Mouse (Mus musculus) cerebellum, adult (tissue): ENCODE results near the gene Dusp14.

Source experiments
- ATAC-seq: cut with Nextera tagmentation; 2 replicates; pipeline ENCODE4 v1.9.2; 2017; ENCODE audit warnings: mild to moderate bottlenecking, moderate library complexity, mixed read lengths; ENCODE audit not compliant: insufficient number of reproducible peaks, low FRiP score, low TSS enrichment

Gene Dusp14

DNA sequence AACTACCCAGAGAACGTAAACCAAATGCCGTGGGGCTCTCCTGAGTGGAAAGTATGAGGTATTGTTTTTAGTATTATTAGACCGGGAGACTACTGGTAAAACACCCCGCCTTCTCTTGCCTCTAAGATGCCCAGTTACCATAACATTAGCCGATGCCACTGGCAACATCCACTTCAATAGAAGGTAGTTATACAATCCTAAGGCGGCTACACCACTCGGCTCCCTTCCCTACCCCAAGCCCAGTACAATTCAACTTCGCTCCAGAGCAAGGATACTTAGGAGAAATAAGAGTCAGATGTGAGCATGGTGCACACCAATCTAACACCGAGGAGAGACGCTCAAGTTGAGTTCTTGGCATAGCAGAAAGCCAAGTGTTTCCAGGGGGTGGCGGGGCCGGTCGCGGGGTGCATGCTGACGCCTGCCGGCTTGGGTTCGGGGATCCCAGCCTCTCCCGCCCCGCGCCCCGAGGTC, 1.3 kb downstream of the Dusp14 start:
- ATAC-seq = peak; percentile 12; the same call in 1 of the 2 replicates

GRCm38 (mm10) chr11:84066927-84067645, 2.0 kb downstream of the Dusp14 start:
- peak; percentile 77 for ATAC-seq

DNA sequence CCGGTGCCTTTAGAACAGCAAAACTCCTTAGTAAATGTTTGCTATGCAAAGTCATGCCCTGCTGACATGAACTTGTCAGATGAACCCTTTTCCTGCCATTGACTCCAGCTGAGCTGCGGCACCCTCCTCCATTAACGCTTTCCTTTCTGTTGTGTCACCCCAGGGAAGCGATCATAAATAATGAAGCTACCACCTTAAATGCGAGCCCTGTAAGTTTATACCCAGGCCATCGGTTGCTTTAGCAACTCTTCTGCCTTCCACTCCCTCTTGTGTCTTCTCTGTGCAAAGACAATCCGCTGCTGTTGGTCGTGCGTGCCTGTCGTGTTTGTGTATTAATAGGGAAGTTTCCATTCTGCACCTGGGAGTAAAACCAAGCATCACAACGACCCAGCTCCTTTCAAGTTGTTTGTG, 3.0 kb downstream of the Dusp14 start:
- ATAC-seq = no peak

DNA sequence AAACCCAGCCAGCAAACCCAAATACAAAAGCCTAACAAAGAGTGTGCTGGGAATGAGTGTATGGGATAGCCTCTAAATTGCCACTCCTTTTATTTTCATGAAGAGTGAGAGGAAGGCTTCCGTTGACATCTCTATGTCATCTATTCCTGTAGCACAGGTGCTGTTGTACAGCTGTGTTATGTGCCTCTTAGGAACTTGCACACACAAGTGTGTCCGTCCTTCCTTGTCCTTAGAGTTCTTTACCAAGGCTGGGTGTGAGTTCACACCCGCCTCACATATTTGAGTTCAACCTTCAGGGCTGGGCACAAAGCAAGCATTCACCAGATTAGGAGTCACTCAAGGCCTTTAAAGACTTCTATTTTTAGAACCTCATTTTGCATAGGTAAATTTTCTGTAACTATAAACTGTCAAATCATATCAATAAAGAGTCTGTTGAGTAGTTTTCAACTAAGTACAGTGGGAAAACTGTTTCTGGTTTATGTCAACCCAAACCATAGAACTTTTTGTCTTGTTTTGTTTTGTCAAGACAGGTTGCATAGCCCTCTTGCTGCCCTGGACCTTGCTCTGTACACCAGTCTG, 5.3 kb downstream of the Dusp14 start:
- no peak for ATAC-seq

DNA sequence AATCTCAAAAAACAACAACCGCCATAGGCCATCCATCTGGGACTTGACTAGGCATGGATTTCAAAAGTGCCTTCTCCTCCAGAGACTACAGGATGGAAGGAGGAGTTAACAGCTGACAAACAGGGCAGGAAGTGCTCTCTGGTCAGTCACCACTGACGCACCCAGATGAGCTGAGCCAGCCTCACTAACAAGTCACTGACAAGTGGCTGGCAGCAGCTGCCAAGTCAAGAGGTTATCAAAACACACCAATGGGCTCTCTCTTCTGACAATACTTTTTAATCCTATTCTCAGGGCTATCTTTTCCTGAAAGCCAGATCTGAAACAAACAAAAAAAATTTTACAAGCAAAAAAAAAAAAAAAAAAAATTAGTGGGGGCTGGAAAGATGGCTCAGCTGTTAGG, 6.3 kb downstream of the Dusp14 start:
- no peak for ATAC-seq

DNA sequence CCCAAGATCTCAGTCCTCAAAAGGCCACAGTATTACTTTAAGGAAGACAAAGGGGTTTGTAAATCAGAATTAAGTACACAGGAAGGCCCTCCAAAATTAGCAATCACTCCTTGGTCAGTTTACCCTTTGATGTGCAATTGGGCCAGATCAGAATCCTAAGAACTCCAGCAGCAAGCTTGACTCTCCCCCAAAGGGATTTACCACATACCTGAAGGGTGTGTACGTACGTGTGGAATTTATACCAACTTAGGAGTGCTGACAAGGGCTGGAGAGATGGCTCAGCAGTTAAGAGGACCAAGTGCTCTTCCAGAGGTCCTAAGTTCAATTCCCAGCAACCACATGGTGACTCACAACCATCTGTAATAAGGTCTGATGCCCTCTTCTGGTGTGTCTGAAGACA, 7.2 kb downstream of the Dusp14 start:
- no peak for ATAC-seq

DNA sequence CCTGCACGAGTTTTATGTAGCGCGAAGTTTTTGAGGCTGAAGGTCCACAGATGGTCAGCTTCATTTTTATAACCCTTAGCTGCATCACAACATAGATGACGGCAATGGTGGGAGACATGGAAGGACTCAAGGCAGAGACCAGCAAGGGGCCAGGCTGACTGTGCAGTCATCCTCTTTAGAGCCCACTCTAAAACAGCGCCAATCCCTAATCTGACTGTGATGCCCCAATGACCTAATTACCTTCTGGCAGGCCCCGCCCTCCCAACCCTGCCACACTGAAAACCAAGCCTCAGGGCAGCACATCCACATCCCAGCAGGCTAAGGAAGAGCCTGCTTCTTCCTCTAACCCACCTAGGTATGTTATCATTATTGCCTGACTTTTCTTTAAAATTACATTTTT, 8.4 kb downstream of the Dusp14 start:
- no peak for ATAC-seq

- ATAC-seq = no peak
Observed at GRCm38 (mm10) chr11:84059784-84060183, 9.3 kb downstream of the Dusp14 start.

GRCm38 (mm10) chr11:84057418-84057817, 11.6 kb downstream of the Dusp14 start:
- no peak for ATAC-seq

DNA sequence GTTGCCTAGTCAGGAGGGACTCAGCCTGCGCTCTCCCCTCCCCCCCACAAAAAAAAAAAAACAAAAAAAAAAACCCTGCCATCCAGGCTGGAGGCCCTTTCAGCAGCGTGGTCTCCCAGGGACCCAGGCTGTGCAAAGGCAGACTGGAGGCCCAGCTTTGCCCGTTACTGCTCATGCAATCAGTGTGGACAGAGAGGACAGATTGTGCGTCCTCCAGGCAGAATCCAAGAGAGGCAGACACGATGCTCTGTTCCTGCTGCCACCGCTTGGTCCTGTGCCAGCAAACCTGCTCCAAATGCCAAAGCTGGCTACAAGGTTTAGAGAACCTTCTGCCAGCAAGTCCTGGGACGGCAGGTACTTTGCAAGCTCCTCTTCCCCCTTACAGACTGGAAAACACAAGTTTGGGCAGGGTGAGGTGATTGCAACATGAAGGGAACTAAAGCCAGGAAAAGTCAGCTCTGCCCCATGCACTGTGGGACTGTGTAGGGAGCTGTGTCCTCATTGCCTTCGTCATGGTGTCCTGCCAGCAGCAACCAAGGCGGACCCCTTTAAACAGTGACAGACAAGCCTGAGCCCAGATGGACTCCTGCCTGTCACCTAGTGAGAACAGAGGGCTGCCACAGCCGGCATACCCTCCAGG, 15.4 kb downstream of the Dusp14 start:
- ATAC-seq = peak; percentile 92

DNA sequence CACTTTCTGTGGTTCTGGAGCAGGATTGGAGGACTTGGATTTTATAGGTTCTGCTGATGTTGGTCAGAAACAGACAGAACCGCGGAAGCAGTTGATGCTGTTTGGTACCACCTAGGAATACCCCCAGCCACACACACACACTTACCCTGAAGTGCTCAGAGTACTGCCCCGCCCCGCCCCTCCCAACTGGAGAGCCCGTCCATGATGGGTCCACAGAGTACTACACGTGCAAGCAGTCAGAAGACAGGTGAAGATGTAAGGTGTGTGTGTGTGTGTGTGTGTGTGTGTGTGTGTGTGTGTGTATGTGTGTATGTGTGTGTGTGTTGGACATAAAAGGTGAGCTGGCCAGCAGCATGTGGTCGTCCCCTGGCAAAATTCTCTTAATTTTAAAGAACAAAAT, 16.0 kb downstream of the Dusp14 start:
- ATAC-seq = no peak

- no peak for ATAC-seq
Observed at GRCm38 (mm10) chr11:84048411-84048810, 20.6 kb downstream of the Dusp14 start.

DNA sequence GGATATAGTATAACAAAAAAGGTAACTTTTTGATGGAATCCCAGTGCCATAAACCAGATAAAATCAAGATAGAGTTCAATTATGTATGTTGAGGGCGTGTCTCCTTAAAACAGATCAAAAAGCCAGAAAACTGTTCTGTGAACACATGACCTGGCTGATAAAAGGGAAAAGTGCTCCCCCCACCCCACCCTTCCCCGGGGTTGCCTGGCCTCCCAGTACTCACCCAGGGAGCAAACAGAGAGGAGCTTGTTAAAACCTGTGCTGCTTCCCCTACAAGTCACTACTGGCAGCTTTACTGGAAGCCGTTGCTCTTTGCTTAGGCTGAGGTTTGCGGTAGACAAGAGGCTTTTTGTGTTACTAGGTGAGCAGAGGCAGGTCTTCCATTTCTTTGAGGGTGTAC, 21.8 kb downstream of the Dusp14 start:
- ATAC-seq = no peak

DNA sequence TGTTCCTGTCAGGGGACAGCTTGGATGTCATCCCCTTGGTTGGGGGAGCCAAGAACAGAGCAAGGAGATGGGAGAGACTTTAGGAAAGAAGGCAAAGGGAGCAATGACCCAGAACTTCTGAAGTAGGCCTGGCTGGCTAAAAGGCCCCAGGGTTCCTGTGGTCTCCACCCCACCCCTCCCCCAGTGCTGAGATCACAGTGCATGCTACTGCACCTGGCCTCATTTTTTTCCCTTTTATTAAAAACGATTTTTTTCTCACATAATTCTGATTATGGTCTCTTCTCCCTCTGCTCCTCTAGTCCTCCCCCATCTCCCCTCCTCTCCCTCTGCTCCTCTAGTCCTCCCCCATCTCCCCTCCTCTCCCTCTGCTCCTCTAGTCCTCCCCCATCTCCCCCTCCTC, 24.1 kb downstream of the Dusp14 start:
- no peak for ATAC-seq

- no peak for ATAC-seq
Observed at GRCm38 (mm10) chr11:84042808-84043762, 26.0 kb downstream of the Dusp14 start.

DNA sequence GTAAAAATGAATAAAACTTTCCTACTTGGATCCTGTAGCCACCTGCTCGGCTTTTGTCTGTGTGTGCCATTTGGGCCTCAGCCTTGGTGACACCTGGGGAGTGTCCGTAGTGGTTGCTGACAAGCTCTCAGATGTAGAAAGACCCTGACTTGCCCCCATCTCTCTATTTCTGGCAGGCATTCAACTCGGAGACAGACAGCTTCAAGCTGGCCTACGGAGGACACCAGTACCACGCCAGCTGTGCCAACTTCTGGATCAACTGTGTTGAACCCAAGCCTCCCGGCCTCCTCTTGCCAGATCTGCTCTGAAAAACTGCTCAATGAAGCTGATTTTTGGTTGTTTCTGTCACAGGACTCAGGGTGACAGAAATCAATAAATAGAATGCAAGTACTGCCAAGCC, 28.4 kb downstream of the Dusp14 start:
- ATAC-seq = no peak

GRCm38 (mm10) chr11:84033671-84034070, 35.4 kb downstream of the Dusp14 start:
- no peak for ATAC-seq

- no peak for ATAC-seq
Observed at GRCm38 (mm10) chr11:84032559-84032958, 36.5 kb downstream of the Dusp14 start.

- no peak for ATAC-seq
Observed at GRCm38 (mm10) chr11:84031971-84032370, 37.1 kb downstream of the Dusp14 start.

- ATAC-seq = no peak
Observed at GRCm38 (mm10) chr11:84028271-84029028, 40.6 kb downstream of the Dusp14 start.
